Mouse (Mus musculus): ENCODE measurements around the gene Hsd17b3. TPM values are rescaled to one million over a fixed set of nuclear protein-coding genes. Genes with fewer than 3 reads are reported as not detected.

Gene Hsd17b3
- polyA plus RNA-seq, 1 experiment from 2014 or later, result not detected

- 92% methylated on average over 2 of the region's 2 CpGs for WGBS
- no peak overlapping the region for H3K4me2 ChIP-seq
- no peak overlapping the region for H3K9ac ChIP-seq
- H3K36me3 ChIP-seq, result no peaks in the 10 kb centered on the region
- H3K27me3 ChIP-seq, result no peaks in the 10 kb centered on the region
- H3K27ac ChIP-seq, result no peak overlapping the region
- H3K4me3 ChIP-seq, result no peak overlapping the region
- H3K4me1 ChIP-seq (replicated peaks), result no peaks in the 10 kb centered on the region
- no peak for ATAC-seq (replicated peaks; ENCODE audit: insufficient number of reproducible peaks, insufficient read depth, low FRiP score, low read depth)
- no peaks in the 10 kb centered on the region for H3K9me3 ChIP-seq (replicated peaks)
Measured at GRCm38 (mm10) chr13:64048467-64048866, 40.6 kb downstream of the Hsd17b3 start.

- H3K36me3 ChIP-seq, result no peaks in the 10 kb centered on the region
- ATAC-seq (replicated peaks; ENCODE audit: insufficient number of reproducible peaks, insufficient read depth, low FRiP score, low read depth), result no peak
- 0 out of 2 replicates have a peak, but pooled peaks cover 2% of the 10 kb centered on the region for H3K4me1 ChIP-seq (replicated peaks)
- no peak overlapping the region for H3K4me3 ChIP-seq
- 56% methylated on average over 10 of the region's 10 CpGs for WGBS
- peaks cover 3% of the 10 kb centered on the region; the same call in 1 of the 2 replicates for H3K27me3 ChIP-seq
- no peak overlapping the region for H3K4me2 ChIP-seq
- H3K9ac ChIP-seq, result no peak overlapping the region
- H3K9me3 ChIP-seq (replicated peaks), result no peaks in the 10 kb centered on the region
- no peak overlapping the region for H3K27ac ChIP-seq
Measured at GRCm38 (mm10) chr13:64039976-64040375, 49.1 kb downstream of the Hsd17b3 start.

- 0 out of 2 replicates have a peak, but pooled peaks cover 4% of the 10 kb centered on the region for H3K4me1 ChIP-seq (replicated peaks)
- no peak for ATAC-seq (replicated peaks; ENCODE audit: insufficient number of reproducible peaks, insufficient read depth, low FRiP score, low read depth)
- no peaks in the 10 kb centered on the region for H3K9me3 ChIP-seq (replicated peaks)
Measured at GRCm38 (mm10) chr13:64038114-64038513, 50.9 kb downstream of the Hsd17b3 start.

DNA sequence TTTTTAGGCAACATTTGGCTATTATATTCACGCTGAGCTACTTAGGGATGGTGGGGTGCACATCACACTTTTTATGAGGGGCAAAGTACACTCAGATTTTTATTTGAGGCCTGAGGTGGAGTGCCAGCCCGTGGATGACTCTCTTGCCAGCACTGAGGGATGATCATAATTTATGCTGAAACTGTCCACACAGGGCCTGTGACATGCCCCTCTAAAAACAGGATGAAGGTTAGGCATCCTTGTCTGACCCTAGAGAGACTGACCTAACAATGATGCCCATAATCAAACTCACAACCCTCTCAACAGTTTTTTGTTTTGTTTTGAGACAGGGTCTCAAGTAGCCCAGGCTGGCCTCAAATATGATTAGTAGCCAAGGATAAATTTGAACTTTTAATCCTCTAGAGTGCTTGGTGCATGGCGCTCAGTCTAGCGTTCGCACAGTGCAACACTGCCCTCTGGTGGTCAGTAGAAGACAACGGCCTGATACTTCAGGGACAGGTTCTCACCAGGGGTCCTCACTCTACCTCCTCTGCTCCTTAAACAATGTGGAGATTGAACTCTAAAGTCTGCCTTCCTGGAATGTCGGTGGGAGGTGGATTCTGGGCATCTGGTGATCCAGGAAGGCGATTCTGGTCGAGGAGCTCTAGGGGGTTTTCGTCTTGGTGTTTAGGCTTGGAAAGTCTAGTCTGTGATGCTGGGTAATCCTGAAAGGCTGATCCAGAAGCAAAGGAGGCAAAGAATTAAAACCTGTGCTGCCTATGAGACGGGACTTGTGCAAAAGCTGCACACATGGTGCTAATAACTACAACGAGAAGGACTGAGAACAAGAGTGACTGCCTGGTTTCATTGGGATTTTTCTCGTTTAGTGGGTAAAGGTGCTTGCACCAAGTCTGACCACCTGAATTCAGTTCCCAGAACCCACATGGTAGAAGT is 52.7 kb downstream of the Hsd17b3 start:
- no peaks in the 10 kb centered on the region for H3K36me3 ChIP-seq
- no peak overlapping the region for H3K4me2 ChIP-seq
- H3K9ac ChIP-seq, result no peak overlapping the region
- H3K9me3 ChIP-seq (replicated peaks), result no peaks in the 10 kb centered on the region
- no peak overlapping the region for H3K27ac ChIP-seq
- H3K4me1 ChIP-seq (replicated peaks), result 0 out of 2 replicates have a peak, but pooled peaks cover 4% of the 10 kb centered on the region
- no peak for ATAC-seq (replicated peaks; ENCODE audit: insufficient number of reproducible peaks, insufficient read depth, low FRiP score, low read depth)
- H3K4me3 ChIP-seq, result no peak overlapping the region
- 20% methylated on average over 13 of the region's 13 CpGs for WGBS
- H3K27me3 ChIP-seq, result peaks cover 3% of the 10 kb centered on the region; the same call in 1 of the 2 replicates

More at GRCm38 (mm10) chr13:64038114-64038513, 50.9 kb downstream of the Hsd17b3 start:
- Histone ChIP-seq H3K4me2 (no peak overlapping the region), H3K36me3 (no peaks in the 10 kb centered on the region), H3K27me3 (peaks cover 3% of the 10 kb centered on the region; the same call in 1 of the 2 replicates), H3K9ac (no peak overlapping the region), H3K27ac (no peak overlapping the region), H3K4me3 (no peak overlapping the region)

DNA sequence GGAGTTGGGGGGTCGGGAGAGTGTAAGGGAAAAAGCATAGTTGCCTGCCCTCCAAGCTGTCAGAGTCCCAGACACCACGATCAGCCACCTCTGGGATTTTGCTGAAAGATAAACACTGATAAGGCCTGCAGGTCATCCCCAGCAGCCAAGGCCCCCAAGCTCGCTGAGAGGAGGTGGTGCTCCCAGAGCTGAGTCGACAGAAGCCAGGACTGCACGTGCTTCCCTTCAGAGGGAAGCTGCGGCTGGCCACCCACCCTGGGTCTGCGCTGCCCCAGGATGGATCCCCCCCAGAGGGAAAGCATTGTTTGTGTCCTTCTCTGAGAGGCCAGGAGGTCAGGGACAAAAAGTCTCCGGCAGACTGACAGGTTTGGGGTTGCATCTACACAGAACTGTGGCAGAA is 54.0 kb downstream of the Hsd17b3 start:
- Histone ChIP-seq H3K27me3 (peaks cover 3% of the 10 kb centered on the region; the same call in 1 of the 2 replicates), H3K4me1 (replicated peaks) (0 out of 2 replicates have a peak, but pooled peaks cover 4% of the 10 kb centered on the region), H3K9me3 (replicated peaks) (no peaks in the 10 kb centered on the region), H3K4me3 (no peak overlapping the region), H3K36me3 (no peaks in the 10 kb centered on the region), H3K27ac (no peak overlapping the region), H3K9ac (no peak overlapping the region), H3K4me2 (no peak overlapping the region)
- 21% methylated on average over 8 of the region's 8 CpGs for WGBS
- no peak for ATAC-seq (replicated peaks; ENCODE audit: insufficient number of reproducible peaks, insufficient read depth, low FRiP score, low read depth)

DNA sequence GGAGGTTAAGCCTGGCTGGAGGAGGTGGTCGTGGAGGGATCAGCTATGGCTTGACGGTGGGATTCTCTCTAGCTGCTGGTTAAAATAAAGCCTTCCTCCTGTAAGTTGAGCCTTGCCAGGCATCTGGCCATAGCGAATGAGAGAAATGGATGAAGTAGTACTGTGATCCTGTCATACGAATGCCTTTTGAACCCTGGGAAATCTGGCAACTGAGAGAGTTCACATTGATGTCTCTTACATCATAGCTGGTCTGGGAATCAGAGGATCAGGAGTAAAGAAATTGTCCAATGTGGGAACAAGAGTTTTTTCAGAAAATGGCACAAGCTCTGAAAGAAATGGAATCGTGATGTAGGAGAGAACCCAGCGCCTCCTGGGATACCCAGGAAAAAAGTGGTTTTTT is 55.1 kb downstream of the Hsd17b3 start:
- H3K4me3 ChIP-seq, result no peak overlapping the region
- no peaks in the 10 kb centered on the region for H3K9me3 ChIP-seq (replicated peaks)
- 0 out of 2 replicates have a peak, but pooled peaks cover 4% of the 10 kb centered on the region for H3K4me1 ChIP-seq (replicated peaks)
- 71% methylated on average over 6 of the region's 6 CpGs for WGBS
- no peak overlapping the region for H3K4me2 ChIP-seq
- peaks cover 3% of the 10 kb centered on the region; the same call in 1 of the 2 replicates for H3K27me3 ChIP-seq
- no peak overlapping the region for H3K27ac ChIP-seq
- H3K36me3 ChIP-seq, result no peaks in the 10 kb centered on the region
- no peak overlapping the region for H3K9ac ChIP-seq
- no peak for ATAC-seq (replicated peaks; ENCODE audit: insufficient number of reproducible peaks, insufficient read depth, low FRiP score, low read depth)

GRCm38 (mm10) chr13:64033181-64033580 is 55.8 kb downstream of the Hsd17b3 start:
- H3K9ac ChIP-seq, result no peak overlapping the region

GRCm38 (mm10) chr13:64031254-64031653 is 57.8 kb downstream of the Hsd17b3 start:
- H3K27ac ChIP-seq, result no peak overlapping the region
- no peak overlapping the region for H3K4me3 ChIP-seq
- no peaks in the 10 kb centered on the region for H3K27me3 ChIP-seq
- H3K36me3 ChIP-seq, result no peaks in the 10 kb centered on the region
- H3K4me2 ChIP-seq, result no peak overlapping the region
- H3K9me3 ChIP-seq (replicated peaks), result no peaks in the 10 kb centered on the region
- no peak for ATAC-seq (replicated peaks; ENCODE audit: insufficient number of reproducible peaks, insufficient read depth, low FRiP score, low read depth)
- no peak overlapping the region for H3K9ac ChIP-seq
- 0 out of 2 replicates have a peak, but pooled peaks cover 4% of the 10 kb centered on the region for H3K4me1 ChIP-seq (replicated peaks)
- 65% methylated on average over 4 of the region's 4 CpGs for WGBS

More at GRCm38 (mm10) chr13:64033181-64033580, 55.8 kb downstream of the Hsd17b3 start:
- H3K36me3 ChIP-seq, result no peaks in the 10 kb centered on the region
- H3K4me2 ChIP-seq, result no peak overlapping the region
- H3K27ac ChIP-seq, result no peak overlapping the region
- 63% methylated on average over 4 of the region's 4 CpGs for WGBS
- H3K4me3 ChIP-seq, result no peak overlapping the region
- H3K4me1 ChIP-seq (replicated peaks), result 0 out of 2 replicates have a peak, but pooled peaks cover 4% of the 10 kb centered on the region
- H3K9me3 ChIP-seq (replicated peaks), result no peaks in the 10 kb centered on the region
- ATAC-seq (replicated peaks; ENCODE audit: insufficient number of reproducible peaks, insufficient read depth, low FRiP score, low read depth), result no peak
- peaks cover 3% of the 10 kb centered on the region; the same call in 1 of the 2 replicates for H3K27me3 ChIP-seq

DNA sequence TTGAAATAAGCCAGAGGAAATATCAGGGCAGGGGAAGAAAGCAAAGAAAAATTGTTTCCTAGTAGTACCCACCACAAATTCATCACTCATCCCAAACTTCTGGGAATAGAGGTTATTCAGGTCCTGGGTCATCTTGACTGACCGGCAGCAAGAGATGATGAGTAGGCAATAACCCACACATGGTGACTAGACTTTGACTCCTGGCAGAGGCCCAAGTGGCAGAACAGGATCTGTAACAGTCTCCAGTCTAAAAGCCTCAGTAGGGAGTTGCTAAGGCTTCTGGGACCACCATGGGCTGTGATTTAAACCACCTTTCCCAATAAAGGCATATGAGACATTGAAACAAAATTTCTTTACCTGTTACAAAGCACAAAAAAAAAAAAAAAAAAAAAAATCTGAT is 58.2 kb downstream of the Hsd17b3 start:
- H3K27me3 ChIP-seq, result no peaks in the 10 kb centered on the region
- H3K9ac ChIP-seq, result no peak overlapping the region
- no peaks in the 10 kb centered on the region for H3K36me3 ChIP-seq
- H3K4me1 ChIP-seq (replicated peaks), result 0 out of 2 replicates have a peak, but pooled peaks cover 4% of the 10 kb centered on the region
- no peak overlapping the region for H3K4me3 ChIP-seq
- WGBS, result 45% methylated on average over 1 of the region's 1 CpGs
- H3K27ac ChIP-seq, result no peak overlapping the region
- ATAC-seq (replicated peaks; ENCODE audit: insufficient number of reproducible peaks, insufficient read depth, low FRiP score, low read depth), result no peak
- no peak overlapping the region for H3K4me2 ChIP-seq
- no peaks in the 10 kb centered on the region for H3K9me3 ChIP-seq (replicated peaks)

- H3K4me2 ChIP-seq, result no peak overlapping the region
- H3K36me3 ChIP-seq, result no peaks in the 10 kb centered on the region
- no peak for ATAC-seq (replicated peaks; ENCODE audit: insufficient number of reproducible peaks, insufficient read depth, low FRiP score, low read depth)
- H3K4me1 ChIP-seq (replicated peaks), result peaks cover 10% of the 10 kb centered on the region
- no peak overlapping the region for H3K9ac ChIP-seq
- H3K27ac ChIP-seq, result no peak overlapping the region
- no peaks in the 10 kb centered on the region for H3K9me3 ChIP-seq (replicated peaks)
- no peak overlapping the region for H3K4me3 ChIP-seq
- H3K27me3 ChIP-seq, result no peaks in the 10 kb centered on the region
- WGBS, result 64% methylated on average over 4 of the region's 4 CpGs
Measured at GRCm38 (mm10) chr13:64024803-64025202, 64.2 kb downstream of the Hsd17b3 start.

- Histone ChIP-seq H3K36me3 (no peaks in the 10 kb centered on the region), H3K4me3 (no peak overlapping the region), H3K27me3 (no peaks in the 10 kb centered on the region), H3K9me3 (replicated peaks) (no peaks in the 10 kb centered on the region), H3K9ac (no peak overlapping the region), H3K4me1 (replicated peaks) (peaks cover 10% of the 10 kb centered on the region), H3K27ac (no peak overlapping the region), H3K4me2 (no peak overlapping the region)
- 67% methylated on average over 15 of the region's 15 CpGs for WGBS
- no peak for ATAC-seq (replicated peaks; ENCODE audit: insufficient number of reproducible peaks, insufficient read depth, low FRiP score, low read depth)
Measured at GRCm38 (mm10) chr13:64022786-64023468, 66.1 kb downstream of the Hsd17b3 start.
